Mouse (Mus musculus) layer of hippocampus, postnatal 14 days (tissue): ENCODE data around the gene 1500009L16Rik. TPM values are rescaled to one million over a fixed set of nuclear protein-coding genes. Genes with fewer than 3 reads are reported as not detected.

Experiments
- DNase-seq, 2 experiments: peaks; one replicate each; pipeline ENCODE4 v3.0.0; 2021 to 2022; ENCODE audit warnings: low spot score in 2 of 2, mixed read lengths in 1 of 2
- total RNA-seq, 2 experiments: library from RNA; stranded (reverse); gene quantifications; 2 replicates each; pipeline ENCODE4 v1.2.3; 2021

1500009L16Rik gene
- total RNA-seq, 2 experiments from 2014 or later: 22.7 to 25.6 TPM

DNA sequence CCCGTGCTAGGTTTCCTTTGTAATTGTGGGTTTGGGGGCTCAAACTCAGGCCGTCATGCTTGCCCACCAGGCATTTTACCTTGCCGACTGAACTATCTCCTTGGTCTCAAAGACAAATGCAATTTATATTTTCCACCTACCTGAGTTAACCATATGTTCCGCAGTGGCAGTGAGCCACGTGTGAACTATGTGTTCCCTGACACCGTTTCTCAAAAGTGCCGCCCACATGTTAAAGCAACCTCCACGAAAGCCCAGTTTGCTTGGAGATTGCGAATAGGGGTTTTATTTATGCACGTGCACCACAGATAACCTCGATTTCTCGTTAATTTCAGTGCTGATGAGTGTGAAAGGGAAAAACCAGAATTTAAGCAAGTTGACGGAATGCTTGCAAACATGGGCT, 36.1 kb downstream of the 1500009L16Rik start:
- no peak for DNase-seq

DNA sequence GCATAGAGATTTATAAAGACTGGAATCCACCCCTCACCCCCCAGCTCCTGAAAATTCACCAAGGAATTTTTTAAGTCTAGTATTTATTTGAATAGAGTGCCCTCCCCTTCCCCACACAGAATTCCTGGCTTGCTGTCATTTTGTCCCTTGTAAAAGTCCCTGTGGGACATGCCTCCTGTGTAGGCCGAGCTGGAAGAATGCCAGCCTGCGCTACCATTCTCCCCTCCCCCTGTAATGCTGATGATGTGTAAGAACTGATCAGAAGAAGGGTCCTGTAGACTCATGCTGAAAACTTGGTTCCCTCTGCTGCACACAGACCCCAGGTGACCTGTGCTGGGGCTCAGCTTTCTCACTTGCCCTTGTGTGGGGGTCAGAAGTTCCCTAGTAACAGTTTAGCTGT, 37.9 kb downstream of the 1500009L16Rik start:
- no peak for DNase-seq

GRCm38 (mm10) chr10:83763891-83764290, 41.2 kb downstream of the 1500009L16Rik start:
- DNase-seq: no peak

- DNase-seq: no peak
These were observed 44.2 kb downstream of the 1500009L16Rik start for GRCm38 (mm10) chr10:83766882-83767281.

DNA sequence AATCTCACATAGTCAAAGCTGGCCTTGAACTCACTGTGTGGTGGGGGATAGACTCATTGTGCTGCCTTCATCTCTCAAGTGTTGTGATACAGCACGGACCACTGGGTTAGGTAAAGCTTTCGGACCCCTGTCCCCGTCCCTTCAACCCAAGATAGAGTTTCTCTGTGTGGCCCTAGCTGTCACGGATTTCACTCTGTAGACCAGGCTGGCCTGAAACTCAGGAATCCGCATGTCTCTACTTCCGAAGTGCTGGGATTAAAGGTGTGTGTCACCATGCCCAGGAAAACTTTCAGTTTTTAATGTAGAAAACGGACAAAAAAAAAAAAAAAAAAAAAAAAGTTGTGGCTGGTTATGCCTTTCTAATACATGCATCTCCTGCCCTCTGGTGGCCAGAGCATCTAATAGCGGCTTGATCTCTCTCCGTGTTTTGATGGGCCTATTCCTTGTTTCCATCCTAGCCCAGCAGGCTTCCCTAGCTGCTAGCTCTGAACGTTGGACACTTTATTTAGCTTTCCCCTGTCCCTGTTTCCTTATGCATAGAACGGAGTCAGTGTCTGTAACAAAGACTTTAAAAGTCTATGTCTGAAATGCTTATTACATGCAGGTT, 53.7 kb downstream of the 1500009L16Rik start:
- peak; percentile 65 to 79 for DNase-seq

DNA sequence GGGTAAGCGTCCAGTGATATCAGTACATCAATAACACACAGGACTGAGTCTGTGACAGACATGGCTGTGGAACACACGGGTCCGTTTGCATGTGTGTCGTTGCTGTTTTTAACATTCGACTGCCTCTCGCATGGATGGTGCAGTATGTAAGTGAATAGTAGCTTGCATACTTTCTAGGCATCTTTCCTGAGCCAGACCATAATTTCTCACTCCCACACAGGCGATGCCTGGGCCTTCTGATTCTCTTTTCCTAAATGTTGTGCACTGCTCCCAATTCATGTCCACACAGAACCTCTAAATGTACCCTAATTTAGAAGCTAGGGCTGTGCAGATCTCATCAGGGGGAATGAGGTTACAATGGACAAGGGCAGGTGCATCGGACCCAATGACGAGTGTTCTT, 54.6 kb downstream of the 1500009L16Rik start:
- no peak for DNase-seq

GRCm38 (mm10) chr10:83781854-83782253, 59.2 kb downstream of the 1500009L16Rik start:
- DNase-seq: no peak

DNA sequence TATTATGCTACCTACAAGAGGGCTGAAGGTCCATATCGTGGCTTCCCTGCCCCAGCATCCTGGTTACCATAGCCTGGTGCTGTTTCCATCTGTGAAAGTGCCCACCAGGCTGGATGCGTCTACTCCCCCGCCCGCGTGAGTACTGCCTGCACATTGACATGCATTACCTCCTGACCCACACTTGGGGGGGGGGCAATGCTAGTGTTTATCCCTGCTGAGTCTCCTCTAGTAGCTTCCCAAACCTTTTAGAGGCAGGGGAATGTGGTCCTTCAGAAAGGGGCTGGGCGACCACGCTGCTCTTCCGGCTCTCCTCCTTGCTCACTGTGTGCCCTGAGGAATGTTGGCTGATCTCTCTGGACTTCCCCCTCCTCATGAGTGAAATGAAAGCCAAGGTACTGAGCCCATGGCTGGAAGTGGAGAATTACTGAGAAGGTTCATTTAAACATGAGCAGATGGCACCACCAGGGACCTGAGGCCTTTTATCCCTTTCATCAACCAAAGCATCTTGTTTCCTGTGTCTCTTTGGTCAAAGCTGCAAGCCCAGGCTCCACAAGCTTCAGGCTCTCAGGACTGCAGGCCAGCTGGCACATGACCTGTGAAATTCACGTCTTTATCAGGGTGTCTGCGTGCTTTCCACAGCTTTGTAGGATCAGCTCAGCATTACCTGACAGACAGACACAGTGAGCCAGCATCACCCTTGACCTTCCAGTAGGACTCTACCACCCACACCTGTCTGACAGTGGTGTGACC, 59.9 kb downstream of the 1500009L16Rik start:
- no peak for DNase-seq

DNA sequence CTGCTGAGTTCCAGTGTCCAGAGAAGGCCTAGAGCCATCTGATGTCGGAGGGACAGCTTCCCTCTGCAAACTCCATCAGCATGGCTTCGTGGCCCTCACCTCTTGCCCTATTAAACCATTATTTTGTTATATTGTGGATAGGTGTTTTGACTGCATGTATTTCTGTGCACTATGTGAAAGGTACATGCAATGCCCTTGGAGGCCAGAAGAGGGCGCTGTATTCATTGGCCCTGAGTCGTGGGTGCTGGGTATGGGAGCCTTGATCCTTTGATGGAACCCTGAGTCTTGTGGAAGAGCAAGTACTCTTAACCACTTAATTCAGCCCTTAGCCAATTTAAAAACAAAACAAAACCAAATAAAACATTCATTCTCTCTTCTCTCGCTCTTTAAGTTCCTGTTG, 62.3 kb downstream of the 1500009L16Rik start:
- DNase-seq: peak in 1 of 2 experiments; percentile 34

GRCm38 (mm10) chr10:83785627-83786392, 63.1 kb downstream of the 1500009L16Rik start:
- no peak for DNase-seq

GRCm38 (mm10) chr10:83795088-83795487, 72.4 kb downstream of the 1500009L16Rik start:
- no peak for DNase-seq

- no peak for DNase-seq
These were observed 72.8 kb downstream of the 1500009L16Rik start for GRCm38 (mm10) chr10:83795500-83795899.

GRCm38 (mm10) chr10:83804021-83804420, 81.4 kb downstream of the 1500009L16Rik start:
- no peak for DNase-seq

DNA sequence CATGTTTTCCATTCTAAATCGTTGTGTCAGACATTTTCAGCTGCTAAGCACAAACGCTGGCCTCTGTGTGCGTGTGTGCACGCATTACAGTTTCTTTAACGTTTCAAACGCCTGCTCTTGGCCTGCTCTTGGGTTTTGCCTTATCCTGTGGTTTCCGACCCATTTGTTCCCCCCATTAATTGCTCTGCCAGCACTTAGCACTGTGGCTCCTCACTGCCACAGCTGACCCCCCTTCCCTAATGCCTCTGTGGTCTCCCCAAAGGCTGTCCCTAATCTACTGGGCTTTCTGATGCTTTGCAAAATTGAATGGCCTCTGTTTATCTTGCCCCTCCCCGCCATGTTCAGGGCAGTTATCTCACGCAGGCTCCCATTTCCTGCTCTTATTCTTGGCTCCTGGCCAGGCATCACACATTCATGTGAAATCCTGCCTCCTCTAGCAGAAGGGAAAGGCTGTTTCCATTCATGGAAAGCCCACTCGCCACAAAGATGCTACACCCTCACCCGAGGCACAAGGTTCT, 82.6 kb downstream of the 1500009L16Rik start:
- no peak for DNase-seq

DNA sequence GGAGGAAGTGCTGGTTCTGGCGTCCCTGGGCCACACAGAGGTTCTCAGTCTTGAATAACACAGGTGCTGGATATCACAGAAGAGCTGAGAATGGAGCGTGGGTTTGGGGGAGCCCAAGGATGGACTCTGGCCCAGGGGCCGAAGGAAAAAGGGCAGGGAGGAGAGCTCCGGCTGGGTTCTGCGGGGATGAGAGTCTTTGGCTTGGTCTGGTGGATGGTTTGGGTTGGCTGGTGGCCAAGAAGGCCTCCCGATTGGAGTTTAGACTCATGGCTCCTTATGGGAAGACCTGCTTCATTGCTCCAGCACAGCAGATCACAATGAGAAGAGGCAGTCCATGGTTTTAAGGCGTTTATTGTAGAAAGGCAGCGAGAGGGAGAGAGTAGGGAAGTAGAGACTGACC, 84.6 kb downstream of the 1500009L16Rik start:
- no peak for DNase-seq

Other genes with a start within 250 kb of the 1500009L16Rik start
- gene Aldh1l2, start 188.7 kb upstream of the 1500009L16Rik start, total RNA-seq: 1 to 10 TPM; 5.5 to 5.6 TPM
- gene Washc4, start 179.1 kb upstream of the 1500009L16Rik start, total RNA-seq: 10 to 100 TPM; 23.1 to 24.9 TPM
- 10 to 100 TPM; 52.1 to 57.4 TPM for gene Appl2, start 74.1 kb upstream of the 1500009L16Rik start, total RNA-seq